8 mouse cellular contexts compared by ENCODE assay signal in genomic region chr6:57580881-57581548, GRCm38 (mm10). TPM values are rescaled to one million over a fixed set of nuclear protein-coding genes. Genes with fewer than 3 reads are reported as not detected.
A peak's percentile ranks its signal among the peaks of the same experiment; 100 is the strongest.
DNase-seq lines count a peak whose midpoint lies in the region; ATAC-seq lines count a peak whose summit lies in the region.

TSS of gene Herc6 (plus strand) at chr6:57581000.

- no peaks in the 10 kb centered on the region for H3K9me3 ChIP-seq in hindbrain, embryonic 16.5 days (ENCODE audit: control insufficient read depth, low read length)
- no peaks in the 10 kb centered on the region for H3K9me3 ChIP-seq in megakaryocyte, embryonic 14.5 days

- no peak within 1 kb of the TSS for H3K27ac ChIP-seq in hindbrain, embryonic 16.5 days (ENCODE audit: low read depth, low read length)

- no peaks in the 10 kb centered on the region for H3K27me3 ChIP-seq in hindbrain, embryonic 16.5 days (replicated peaks; ENCODE audit: control insufficient read depth, insufficient read depth, low read length)
- H3K27me3 ChIP-seq in megakaryocyte, embryonic 14.5 days (replicated peaks): no peaks in the 10 kb centered on the region

- ATAC-seq in activated CD4-positive, CD25-positive, alpha-beta regulatory T cell, adult 4 months: peak; percentile 86
- ATAC-seq in hindbrain, embryonic 16.5 days: peak; percentile 79

- peak within 1 kb of the TSS; percentile 63 for H3K4me2 ChIP-seq in hindbrain, embryonic 16.5 days (ENCODE audit: low read length)

- peak within 1 kb of the TSS; percentile 55 for H3K9ac ChIP-seq in hindbrain, embryonic 16.5 days (ENCODE audit: low read depth, low read length)

- DNase-seq in cerebellum, postnatal 4 days (ENCODE audit: low spot score in 2 of 2): peak; percentile 5 to 21
- peak; percentile 55 for DNase-seq in gastrocnemius, adult 18-20 months (ENCODE audit: low spot score)
- DNase-seq in left cerebral cortex, adult 9 months (ENCODE audit: low spot score in 2 of 2): peak; percentile 26 to 64
- DNase-seq in right cerebral cortex, postnatal 14 days: peak; percentile 37
- peak; percentile 45 to 61 for DNase-seq in urinary bladder, postnatal 4 days (ENCODE audit: low spot score in 2 of 2)

- no peaks in the 10 kb centered on the region for H3K36me3 ChIP-seq in hindbrain, embryonic 16.5 days (ENCODE audit: control insufficient read depth, insufficient read depth, low read length)
- peaks cover 18% of the 10 kb centered on the region for H3K36me3 ChIP-seq in megakaryocyte, embryonic 14.5 days (replicated peaks; ENCODE audit: low read length)

- peak within 1 kb of the TSS; percentile 39 for H3K4me3 ChIP-seq in hindbrain, embryonic 16.5 days (ENCODE audit: low read length)
- H3K4me3 ChIP-seq in megakaryocyte, embryonic 14.5 days (replicated peaks): peak within 1 kb of the TSS; percentile 95

- WGBS in hindbrain, embryonic 16.5 days: 4% methylated on average over 16 of the region's 16 CpGs

- H3K4me1 ChIP-seq in hindbrain, embryonic 16.5 days (ENCODE audit: control insufficient read depth, insufficient read depth, low read depth, low read length): no peaks in the 10 kb centered on the region
- H3K4me1 ChIP-seq in megakaryocyte, embryonic 14.5 days: peaks cover 7% of the 10 kb centered on the region

RNA-seq across cellular contexts. Expression of gene Herc6, which starts in this region (rescaled TPM):
- 10 to 100 TPM; 23.2 to 26.4 TPM for polyA plus RNA-seq in activated CD4-positive, CD25-positive, alpha-beta regulatory T cell, adult 4 months (2017; shearing (Covaris generic))
- 1 to 10 TPM in 1 of 2 experiments, under 1 TPM in 1; 0.34 to 1.2 TPM for total RNA-seq in gastrocnemius, adult 18-20 months (2021)
- 1.1 and 1.6 TPM in 2 replicates for polyA plus RNA-seq in hindbrain, embryonic 16.5 days (2015; fragmentation: Nextera tagmentation; extraction: Ambion mirVana)
- polyA plus RNA-seq in megakaryocyte, embryonic 14.5 days (2012; ENCODE audit: insufficient read depth, low replicate concordance): 3.4 and 3.9 TPM in 2 replicates
